Mouse (Mus musculus) olfactory bulb, adult 2 months (tissue): ENCODE data around the gene Gucy2e.

ENCODE experiments used
- CTCF ChIP-seq: fragments of 200-500 bp; IDR thresholded peaks from 2 replicates; pipeline ENCODE4 v1.5.1; 2012; ENCODE audit warnings: low read depth, mild to moderate bottlenecking, low read length, moderate library complexity; ENCODE audit not compliant: insufficient read depth
- POLR2A ChIP-seq: fragments of 200-500 bp; IDR thresholded peaks from 2 replicates; pipeline ENCODE4 v1.6.1; 2012; ENCODE audit warnings: mild to moderate bottlenecking, low read depth, low read length, moderate library complexity; ENCODE audit not compliant: insufficient read depth

DNA sequence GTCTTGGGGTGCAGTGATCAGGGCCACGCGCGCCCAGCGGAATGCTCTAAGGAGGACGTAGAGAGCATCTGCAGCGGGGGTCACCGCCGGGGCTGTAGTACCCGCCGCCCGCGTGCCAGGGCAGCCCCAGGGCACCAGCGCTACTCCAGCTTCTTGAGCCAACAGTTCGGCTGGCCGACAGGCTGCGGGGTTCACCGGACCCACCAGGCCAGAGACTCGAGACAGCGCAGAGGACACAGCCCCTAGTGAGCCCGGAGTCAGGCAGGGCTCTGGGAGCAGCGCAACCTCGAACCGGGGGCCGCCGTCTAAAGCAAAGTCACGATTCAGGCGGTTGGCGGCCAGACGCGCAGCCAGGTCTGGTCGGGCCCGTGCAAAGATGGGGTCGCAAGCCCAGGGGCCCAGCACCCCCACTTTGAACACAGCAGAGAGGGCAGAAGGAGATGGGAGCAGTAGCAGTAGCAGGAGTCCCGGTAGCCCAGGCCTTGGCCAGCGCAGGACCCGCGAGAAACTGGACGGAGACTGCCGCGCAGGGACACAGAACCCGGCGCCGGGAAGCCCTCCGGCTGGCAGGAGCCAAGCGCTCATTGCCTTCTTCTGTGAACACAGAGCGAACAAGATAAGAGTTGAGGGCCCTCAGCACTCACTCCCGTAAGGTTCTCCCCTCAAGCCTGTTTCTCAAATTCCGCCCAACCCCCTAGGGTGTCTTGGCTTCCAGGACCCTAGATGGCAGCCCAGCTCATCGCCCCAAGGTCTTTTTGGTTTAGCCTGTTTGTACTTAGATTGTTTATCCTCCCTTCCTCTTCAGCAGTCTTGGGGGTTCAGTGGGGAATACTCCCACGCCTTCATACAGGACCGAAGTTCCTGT is 543 bp downstream of the Gucy2e start:
- TF ChIP-seq CTCF (no peak), POLR2A (no peak)
